Mouse (Mus musculus) heart, postnatal 0 days (tissue): ENCODE results near the gene Tlr8.

Experiments
- CTCF ChIP-seq: IDR thresholded peaks from 2 replicates; pipeline ENCODE4 v1.5.1; 2016; ENCODE audit warnings: antibody characterized with exemption, control low read depth, low read depth
- EP300 ChIP-seq: IDR thresholded peaks from 2 replicates; pipeline ENCODE4 v1.6.1; 2016; ENCODE audit warnings: antibody characterized with exemption, low read depth

DNA sequence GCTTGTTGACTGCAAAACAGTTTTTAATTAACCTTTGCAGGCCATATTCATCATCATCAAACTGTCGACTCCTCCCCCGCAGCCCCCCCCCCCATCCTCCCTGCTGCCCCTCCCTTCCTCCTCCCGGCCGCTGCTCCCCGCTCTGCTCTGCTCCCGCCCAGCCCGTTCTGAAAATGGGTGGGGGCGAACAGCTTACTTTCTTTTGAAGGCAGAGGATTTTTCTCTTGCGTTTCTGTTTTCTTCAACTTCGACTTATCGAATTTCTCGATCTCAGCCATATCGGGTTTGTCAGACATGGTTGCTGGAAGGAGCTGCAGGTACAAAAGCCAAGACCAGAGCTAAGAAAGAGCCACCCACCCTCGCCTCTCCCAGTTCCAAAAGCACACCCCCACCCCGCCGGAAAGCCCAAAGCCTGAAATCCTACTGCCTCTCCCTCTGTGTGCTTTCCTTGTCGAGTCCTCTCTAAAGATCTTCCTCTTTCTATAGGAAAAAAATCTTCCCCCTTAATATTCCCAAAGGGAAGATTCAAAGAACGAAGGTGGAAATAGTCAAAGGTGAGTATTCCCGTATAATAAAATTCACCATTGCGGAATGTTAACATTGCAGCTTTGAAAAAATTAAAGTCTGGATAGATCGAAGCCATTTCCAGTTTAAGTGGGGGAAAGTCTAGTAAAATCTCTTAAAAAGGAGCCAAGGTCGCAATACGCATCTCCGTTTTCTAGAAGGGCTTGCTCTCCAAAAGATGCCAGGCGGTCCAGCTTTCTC is 56.2 kb downstream of the Tlr8 start:
- no peak for TF ChIP-seq EP300
- TF ChIP-seq CTCF: no peak
